Mouse (Mus musculus) urinary bladder, postnatal 10 days (tissue): Measurements from ENCODE around the gene Clrn2.

Experiments
- DNase-seq: peaks from one replicate; pipeline ENCODE4 v3.0.0; 2022; ENCODE audit warnings: low spot score

Gene Clrn2

DNA sequence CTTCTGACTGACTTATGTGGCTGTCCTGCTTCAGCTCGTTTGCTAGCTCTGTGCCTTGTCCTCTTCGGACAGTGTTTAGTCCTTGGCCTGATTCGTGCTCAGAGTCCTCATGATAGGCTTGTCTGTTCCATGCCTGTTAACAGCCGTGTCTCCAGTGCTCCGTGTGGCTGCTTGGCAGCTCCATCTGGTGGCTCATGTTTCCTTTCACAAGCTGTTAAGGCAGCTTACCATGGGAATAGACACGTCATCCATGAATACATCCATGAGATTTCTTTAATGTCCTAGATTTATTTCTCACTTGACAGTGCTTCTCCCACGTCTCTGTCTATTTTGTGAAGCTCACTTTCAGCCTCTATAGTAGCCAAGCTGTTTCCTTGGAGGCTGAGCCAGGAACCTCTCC is 56.5 kb downstream of the Clrn2 start:
- no peak for DNase-seq

DNA sequence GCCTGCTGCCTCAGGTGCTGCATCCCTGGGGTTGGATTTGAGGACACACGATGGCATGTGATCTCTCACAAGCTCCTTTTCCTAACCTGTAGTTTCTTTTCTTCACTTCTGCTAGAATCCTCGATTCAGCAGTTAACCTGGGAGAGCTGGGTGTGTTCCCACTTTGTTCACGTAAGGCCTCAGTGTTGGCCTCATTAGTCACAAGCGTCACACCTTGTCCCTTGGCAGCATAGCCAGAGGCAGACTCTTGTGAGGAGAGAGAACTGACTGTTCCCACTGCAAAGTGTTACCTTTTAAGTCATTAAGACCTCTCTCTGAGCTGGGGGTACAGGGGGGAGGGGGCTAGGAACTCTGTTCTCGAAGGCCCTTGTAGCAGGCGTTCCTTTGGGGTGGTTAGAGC is 59.4 kb downstream of the Clrn2 start:
- no peak for DNase-seq

DNA sequence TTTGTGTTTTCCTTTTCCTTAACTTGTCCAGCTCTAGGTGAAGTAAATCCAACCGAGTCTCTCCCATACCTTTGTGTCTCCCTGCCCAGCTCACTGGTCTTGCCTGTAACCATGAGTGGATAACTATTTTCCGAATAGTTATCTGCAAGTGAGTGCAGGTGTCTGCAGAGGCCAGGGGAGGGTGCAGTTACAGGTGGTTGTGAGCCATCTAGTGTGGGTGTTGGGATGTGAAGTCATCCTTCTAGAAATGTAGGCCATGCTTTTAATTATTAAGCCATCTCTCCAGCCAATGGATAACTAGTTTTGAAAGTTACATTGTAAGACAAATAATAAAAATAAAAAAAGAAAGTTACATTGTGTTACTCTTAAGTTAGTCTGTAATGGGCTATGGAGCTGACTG is 60.0 kb downstream of the Clrn2 start:
- DNase-seq: no peak
